In genomic region chr13:59292905-59293304, GRCm38 (mm10) we compare ENCODE assay signal across 16 mouse cellular contexts.
A peak's percentile ranks its signal among the peaks of the same experiment; 100 is the strongest.
DNase-seq lines count a peak whose midpoint lies in the region; ATAC-seq and TF ChIP-seq lines count a peak whose summit lies in the region.
"Had no signal": no experiment of that assay in that cellular context is flagged by ENCODE, and none has a peak within 500 bp of the region (broad histone marks: within the 10 kb centered on the region; RNA-seq: fewer than 3 reads in every experiment).

No protein-coding gene starts in this region.

- no peaks in the 10 kb centered on the region for H3K9me3 ChIP-seq in forebrain, embryonic 10.5 days
- H3K9me3 ChIP-seq in forebrain, embryonic 11.5 days (ENCODE audit: control insufficient read depth, low read length): no peaks in the 10 kb centered on the region
- H3K9me3 ChIP-seq in embryonic facial prominence, embryonic 10.5 days: no peaks in the 10 kb centered on the region
- H3K9me3 ChIP-seq in lung, postnatal 0 days (ENCODE audit: low read length): no peaks in the 10 kb centered on the region
- H3K9me3 ChIP-seq: hindbrain, embryonic 15.5 days; limb, embryonic 13.5 days had no signal

- 12% methylated on average over 5 of the region's 5 CpGs for WGBS in forebrain, embryonic 10.5 days
- WGBS in forebrain, embryonic 11.5 days: 7% methylated on average over 5 of the region's 5 CpGs
- WGBS in embryonic facial prominence, embryonic 10.5 days: 8% methylated on average over 5 of the region's 5 CpGs
- 7% methylated on average over 5 of the region's 5 CpGs for WGBS in lung, postnatal 0 days

- TF ChIP-seq EP300 in lung, postnatal 0 days (IDR thresholded peaks at IDR 0.05): no peak

- peak; percentile 17 for DNase-seq in forebrain, embryonic 10.5 days (ENCODE audit: extremely low spot score, low spot score)
- no peak for DNase-seq in forebrain, embryonic 11.5 days (ENCODE audit: low spot score)
- no peak for DNase-seq in testis, postnatal 10 days (ENCODE audit: low spot score)
- peak; percentile 51 for DNase-seq in embryonic facial prominence, embryonic 10.5 days (ENCODE audit: low spot score)
- no peak for DNase-seq in lung, postnatal 0 days (ENCODE audit: low spot score)
- no peak for DNase-seq in gastrocnemius, adult 2 months
- DNase-seq: cerebellum, postnatal 25 days; kidney, adult 8-10 months; lung, adult 18-20 months; thymus, postnatal 14 days had no signal

- ATAC-seq in forebrain, embryonic 11.5 days (replicated peaks; ENCODE audit: low FRiP score): no peak
- no peak for ATAC-seq in lung, postnatal 0 days
- no peak for ATAC-seq in megakaryocyte progenitor cell, adult 5-6 weeks (replicated peaks; ENCODE audit: poor library complexity)

- H3K4me3 ChIP-seq in forebrain, embryonic 10.5 days: no peak overlapping the region
- H3K4me3 ChIP-seq in forebrain, embryonic 11.5 days (ENCODE audit: low read depth, low read length): no peak overlapping the region
- peak overlapping the region; percentile 58 for H3K4me3 ChIP-seq in testis, adult 2 months (ENCODE audit: control insufficient read depth, low read depth, low read length)
- H3K4me3 ChIP-seq in embryonic facial prominence, embryonic 10.5 days: no peak overlapping the region
- no peak overlapping the region for H3K4me3 ChIP-seq in lung, postnatal 0 days (ENCODE audit: low read depth, low read length)
- H3K4me3 ChIP-seq in gastrocnemius, adult 2 months: no peak overlapping the region
- H3K4me3 ChIP-seq: hindbrain, embryonic 15.5 days; limb, embryonic 13.5 days had no signal

- H3K27me3 ChIP-seq in forebrain, embryonic 10.5 days (ENCODE audit: poor library complexity, severe bottlenecking): no peaks in the 10 kb centered on the region
- H3K27me3 ChIP-seq in forebrain, embryonic 11.5 days (ENCODE audit: control insufficient read depth, insufficient read depth, low read length): no peaks in the 10 kb centered on the region
- no peaks in the 10 kb centered on the region for H3K27me3 ChIP-seq in testis, adult 2 months (ENCODE audit: control insufficient read depth, insufficient read depth, low read length)
- H3K27me3 ChIP-seq in embryonic facial prominence, embryonic 10.5 days (replicated peaks; ENCODE audit: low read depth, poor library complexity, severe bottlenecking): no peaks in the 10 kb centered on the region
- no peaks in the 10 kb centered on the region for H3K27me3 ChIP-seq in lung, postnatal 0 days (replicated peaks; ENCODE audit: insufficient read depth, low read length)
- H3K27me3 ChIP-seq: hindbrain, embryonic 15.5 days had no signal

- TF ChIP-seq POLR2A in testis, adult 2 months (IDR thresholded peaks at IDR 0.05; ENCODE audit: control insufficient read depth, low read depth, low read length): no peak

- peaks cover 8% of the 10 kb centered on the region for H3K4me1 ChIP-seq in forebrain, embryonic 10.5 days
- no peaks in the 10 kb centered on the region; the same call in 1 of the 2 replicates for H3K4me1 ChIP-seq in forebrain, embryonic 11.5 days (replicated peaks; ENCODE audit: control insufficient read depth, insufficient read depth, low read length)
- no peaks in the 10 kb centered on the region for H3K4me1 ChIP-seq in testis, adult 2 months (ENCODE audit: control insufficient read depth, insufficient read depth, low read length)
- peaks cover 7% of the 10 kb centered on the region for H3K4me1 ChIP-seq in embryonic facial prominence, embryonic 10.5 days
- no peaks in the 10 kb centered on the region for H3K4me1 ChIP-seq in lung, postnatal 0 days (ENCODE audit: insufficient read depth, low read depth, low read length)

- H3K36me3 ChIP-seq in forebrain, embryonic 10.5 days (replicated peaks): no peaks in the 10 kb centered on the region
- H3K36me3 ChIP-seq in forebrain, embryonic 11.5 days (ENCODE audit: control insufficient read depth, insufficient read depth, low read length): no peaks in the 10 kb centered on the region
- no peaks in the 10 kb centered on the region for H3K36me3 ChIP-seq in testis, adult 2 months (ENCODE audit: control insufficient read depth, insufficient read depth, low read length)
- no peaks in the 10 kb centered on the region for H3K36me3 ChIP-seq in embryonic facial prominence, embryonic 10.5 days (replicated peaks)
- H3K36me3 ChIP-seq in lung, postnatal 0 days (ENCODE audit: insufficient read depth, low read length): no peaks in the 10 kb centered on the region
- H3K36me3 ChIP-seq: G1E; hindbrain, embryonic 15.5 days; limb, embryonic 13.5 days had no signal

- no peak for TF ChIP-seq CTCF in testis, adult 2 months (IDR thresholded peaks at IDR 0.05; ENCODE audit: control insufficient read depth, insufficient read depth, insufficient replicate concordance, low read depth, low read length)
- no peak for TF ChIP-seq CTCF in lung, postnatal 0 days (IDR thresholded peaks at IDR 0.05)
- no peak for TF ChIP-seq CTCF in gastrocnemius, adult 2 months (IDR thresholded peaks at IDR 0.05)

- intact Hi-C loops in gastrocnemius, adult 2 months (cut with DNase I): no loop called here

- H3K4me2 ChIP-seq in forebrain, embryonic 11.5 days (ENCODE audit: low read depth, low read length, severe bottlenecking): no peak overlapping the region
- H3K4me2 ChIP-seq in lung, postnatal 0 days (replicated peaks; ENCODE audit: low read depth, low read length): no peak overlapping the region
- H3K4me2 ChIP-seq: hindbrain, embryonic 15.5 days; limb, embryonic 13.5 days had no signal

- no peak overlapping the region for H3K9ac ChIP-seq in forebrain, embryonic 11.5 days (ENCODE audit: low read length)
- no peak overlapping the region for H3K9ac ChIP-seq in lung, postnatal 0 days (replicated peaks; ENCODE audit: low read depth)
- H3K9ac ChIP-seq: hindbrain, embryonic 15.5 days; limb, embryonic 13.5 days had no signal

- no peak overlapping the region for H3K27ac ChIP-seq in forebrain, embryonic 10.5 days
- no peak overlapping the region for H3K27ac ChIP-seq in forebrain, embryonic 11.5 days (ENCODE audit: low read depth, low read length)
- H3K27ac ChIP-seq in testis, adult 2 months (ENCODE audit: control insufficient read depth, insufficient read depth, low read depth, low read length): no peak overlapping the region
- H3K27ac ChIP-seq in embryonic facial prominence, embryonic 10.5 days (replicated peaks): no peak overlapping the region
- H3K27ac ChIP-seq in lung, postnatal 0 days (ENCODE audit: low read length): no peak overlapping the region
- no peak overlapping the region for H3K27ac ChIP-seq in gastrocnemius, adult 2 months
- H3K27ac ChIP-seq: hindbrain, embryonic 15.5 days; limb, embryonic 13.5 days; macrophage had no signal

Comparison
In these comparisons a context has a peak if more than half of its experiments do, and no peak if none do; other contexts are left out.
1. DNase-seq: peak in forebrain, embryonic 10.5 days (single experiment) and embryonic facial prominence, embryonic 10.5 days (single experiment); none in forebrain, embryonic 11.5 days (single experiment), testis, postnatal 10 days (single experiment), lung, postnatal 0 days (single experiment) and gastrocnemius, adult 2 months (single experiment).